Mouse (Mus musculus): ENCODE data around the gene Yipf1.
"Not testable (repeated sequence)": the region's sequence is repeated elsewhere in the genome, so short reads cannot be mapped to it uniquely, and the experiment has no call there.

The Yipf1 gene

DNA sequence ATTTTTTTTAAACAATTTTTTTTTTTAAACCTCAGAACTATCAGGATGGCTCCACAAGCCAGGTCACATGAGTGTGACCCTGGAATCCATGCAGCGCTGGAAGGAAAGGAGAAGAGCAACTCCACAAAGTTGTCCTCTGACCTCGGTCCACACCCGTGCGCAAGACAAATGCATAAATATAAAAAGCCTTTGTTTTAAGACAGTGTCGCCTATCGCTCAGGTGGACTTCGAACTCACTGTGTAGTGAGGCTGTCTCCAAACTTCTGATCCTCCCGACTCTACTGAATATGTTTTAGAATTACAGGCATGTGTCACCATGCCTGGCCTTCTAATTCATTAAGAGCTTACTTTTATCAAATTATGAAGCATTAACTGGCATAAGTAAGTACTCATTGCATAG, 14.4 kb downstream of the Yipf1 start:
- DNase-seq: no peak

DNA sequence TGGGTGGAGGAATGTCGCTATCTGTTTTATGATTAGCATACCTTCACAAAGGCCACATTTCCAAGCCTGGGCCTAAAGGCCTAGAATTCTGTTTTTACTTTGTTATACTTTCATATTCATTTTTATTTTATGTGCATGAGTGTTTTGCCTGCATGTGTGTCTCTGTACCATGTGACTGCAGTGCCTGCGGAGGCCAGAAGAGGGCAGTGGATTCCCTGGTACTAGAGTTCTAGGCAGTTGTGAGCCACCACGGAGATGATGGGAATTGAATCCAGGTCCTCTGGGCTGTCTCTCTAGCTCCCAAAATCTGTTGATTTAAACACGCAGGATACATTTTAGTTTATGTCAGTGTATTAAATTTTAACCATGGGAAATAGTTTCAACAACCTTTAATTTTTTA, 19.4 kb downstream of the Yipf1 start:
- no peak for DNase-seq

GRCm38 (mm10) chr4:107336356-107336755, 22.2 kb downstream of the Yipf1 start:
- DNase-seq: no peak

DNA sequence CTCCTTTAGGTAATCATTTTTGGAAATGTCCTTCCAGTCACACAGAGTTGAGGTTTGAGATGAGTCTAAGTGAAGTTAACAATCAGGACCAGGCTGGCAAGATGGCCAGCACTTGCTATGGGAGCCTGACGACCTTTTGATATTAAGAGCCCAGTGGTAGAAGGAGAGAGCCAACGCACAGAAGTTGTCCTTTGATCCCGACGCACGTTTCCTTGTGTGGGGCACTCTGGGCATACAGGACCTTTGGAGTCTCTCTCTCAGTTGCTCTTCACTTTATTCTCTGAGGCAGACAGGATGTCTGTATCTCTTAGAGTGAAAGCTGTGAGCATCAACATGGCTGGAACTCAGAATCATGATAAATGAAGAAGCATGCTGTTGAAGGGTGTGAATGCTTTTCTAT, 23.3 kb downstream of the Yipf1 start:
- DNase-seq: no peak

- DNase-seq: peak; percentile 32
Observed at GRCm38 (mm10) chr4:107341354-107341753, 27.2 kb downstream of the Yipf1 start.

GRCm38 (mm10) chr4:107344612-107345011, 30.4 kb downstream of the Yipf1 start:
- DNase-seq: no peak

- no peak for DNase-seq
Observed at GRCm38 (mm10) chr4:107347221-107347620, 33.1 kb downstream of the Yipf1 start.

DNA sequence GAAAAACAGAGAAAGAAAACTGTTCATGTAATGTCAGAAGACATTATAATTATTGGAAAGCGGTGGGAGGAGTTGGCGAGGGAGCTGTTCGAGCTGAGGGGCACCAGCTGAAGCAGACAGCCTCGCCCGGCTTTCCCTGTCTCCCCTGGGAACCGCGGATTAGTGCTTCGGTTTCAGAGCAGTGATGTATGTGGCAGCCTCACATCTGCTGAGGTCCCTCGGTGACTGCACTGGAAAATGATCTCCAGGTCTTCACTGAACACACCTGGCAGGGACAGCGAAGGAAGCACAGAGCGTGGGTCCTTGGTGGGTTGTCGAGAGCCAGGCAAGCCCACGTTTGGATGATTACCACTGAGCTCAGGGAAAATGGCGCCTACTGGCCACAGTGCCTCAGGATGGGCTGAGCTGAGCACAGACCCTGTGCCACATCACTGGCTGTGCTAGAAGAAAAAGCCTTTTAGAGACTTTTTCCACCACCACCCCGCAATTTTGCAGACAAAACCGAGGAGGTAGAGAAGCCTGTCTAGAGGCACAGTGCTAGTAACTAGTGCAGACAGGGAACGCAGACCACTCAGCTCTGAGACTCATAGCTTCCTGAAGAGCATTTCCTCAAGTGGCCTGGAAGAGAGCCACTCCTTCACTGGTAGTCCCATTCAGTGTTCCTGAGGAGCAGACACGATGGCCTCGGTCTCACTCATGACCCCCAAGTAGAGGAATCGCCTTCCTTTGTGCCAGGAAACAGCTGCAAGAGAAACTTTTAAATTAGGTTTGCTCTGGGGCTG, 34.6 kb downstream of the Yipf1 start:
- DNase-seq: peak; percentile 36

GRCm38 (mm10) chr4:107349311-107350008, 35.3 kb downstream of the Yipf1 start:
- peak; percentile 57 for DNase-seq

DNA sequence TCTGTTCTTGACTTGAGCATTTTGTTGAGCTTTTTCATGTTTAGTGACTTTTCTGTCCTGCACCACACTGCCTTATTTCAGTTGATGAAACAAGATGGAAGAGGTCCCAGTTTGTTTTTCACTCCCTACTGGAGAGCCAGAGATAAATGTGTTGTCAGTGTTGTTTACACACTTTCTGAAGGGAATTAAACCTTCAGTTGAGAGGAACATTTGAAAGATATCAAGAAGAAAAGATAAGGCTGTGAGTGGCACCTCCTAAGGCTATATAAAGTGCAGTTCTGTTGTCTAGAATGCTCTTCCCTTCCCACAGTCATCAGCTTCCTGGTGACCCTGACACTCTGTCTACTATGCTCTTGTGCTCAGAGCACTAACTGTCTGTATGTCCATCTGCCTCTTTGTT, 37.2 kb downstream of the Yipf1 start:
- no peak for DNase-seq

DNA sequence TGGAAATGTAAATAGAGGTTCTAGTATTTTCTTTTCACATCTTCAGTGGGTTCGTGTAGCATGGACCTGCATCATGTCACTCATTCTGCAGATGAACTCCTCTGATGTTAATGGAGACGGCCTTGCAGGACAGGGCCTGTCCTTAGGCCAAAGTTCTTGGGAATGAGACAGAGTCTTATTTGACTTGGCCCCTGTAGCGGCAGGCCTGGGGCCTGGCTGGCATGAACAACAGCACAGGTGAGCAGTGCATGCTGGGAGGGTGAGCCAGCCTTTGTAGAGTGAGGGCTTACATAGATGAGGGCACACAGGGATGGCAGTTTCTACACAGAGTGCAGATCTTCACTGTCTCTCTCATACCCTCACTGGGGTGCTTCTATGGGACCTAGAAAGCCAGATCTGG, 39.4 kb downstream of the Yipf1 start:
- no peak for DNase-seq

DNA sequence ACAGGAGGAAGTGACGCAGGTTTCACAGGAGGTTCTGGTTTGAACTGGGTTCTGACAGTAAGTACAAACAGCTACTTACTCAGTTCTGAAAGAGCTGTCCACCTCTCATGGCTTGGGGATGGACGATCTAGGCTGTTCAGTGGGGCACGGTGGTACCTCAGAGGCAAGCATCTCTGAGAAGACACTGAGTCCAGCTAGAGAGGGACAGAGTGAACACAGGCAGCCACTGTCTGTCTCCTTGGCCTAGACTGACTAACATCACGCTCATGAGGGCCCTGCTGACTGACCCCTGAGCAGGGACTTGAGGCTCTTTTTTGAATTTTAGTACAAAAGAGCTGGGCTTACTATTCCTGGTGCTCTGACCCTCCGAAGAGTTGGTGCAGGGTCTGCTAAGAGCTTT, 40.0 kb downstream of the Yipf1 start:
- no peak for DNase-seq

DNA sequence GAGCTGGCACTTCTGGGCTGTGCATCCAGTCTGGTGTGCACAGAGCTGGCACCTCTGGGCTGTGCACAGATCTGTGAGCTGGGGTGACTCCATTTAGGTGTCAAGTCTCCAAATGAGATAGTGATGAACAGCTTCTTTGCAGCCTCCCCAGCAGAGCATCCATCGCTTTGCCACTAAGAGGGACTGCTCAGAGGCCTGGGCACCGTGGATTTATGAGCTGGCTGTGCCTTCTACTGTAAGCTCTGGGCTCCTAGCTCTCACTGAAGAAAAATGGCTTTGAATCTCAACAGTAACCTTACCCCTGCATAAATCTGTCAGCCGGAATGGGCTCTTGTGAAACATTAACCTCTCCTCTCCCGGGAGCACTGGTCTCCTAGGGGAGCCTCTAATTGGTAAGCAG, 40.4 kb downstream of the Yipf1 start:
- no peak for DNase-seq

GRCm38 (mm10) chr4:107357172-107357571, 43.0 kb downstream of the Yipf1 start:
- DNase-seq: not testable (repeated sequence)

DNA sequence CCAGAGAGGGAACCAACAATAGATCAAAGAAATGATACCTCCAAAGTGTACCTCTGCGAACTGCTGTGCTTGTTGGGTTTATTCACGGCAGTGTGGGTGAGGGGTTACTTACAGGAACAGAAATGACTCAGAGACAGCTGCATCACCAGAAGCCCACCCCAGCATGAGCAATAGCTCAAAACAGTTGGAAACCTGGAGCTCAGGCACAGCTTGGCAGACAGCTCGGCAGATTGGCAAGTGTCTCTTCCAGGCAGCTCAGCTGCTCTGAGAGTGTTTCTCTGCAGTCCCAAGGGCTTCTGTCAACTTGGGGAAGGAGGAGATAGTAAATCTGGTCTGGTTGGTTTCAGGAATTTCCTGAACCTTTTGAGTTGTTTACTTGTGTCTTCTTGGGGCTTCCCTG, 44.3 kb downstream of the Yipf1 start:
- DNase-seq: no peak

GRCm38 (mm10) chr4:107360457-107361145, 46.4 kb downstream of the Yipf1 start:
- no peak for DNase-seq

- no peak for DNase-seq
Observed at GRCm38 (mm10) chr4:107362755-107363154, 48.6 kb downstream of the Yipf1 start.

DNA sequence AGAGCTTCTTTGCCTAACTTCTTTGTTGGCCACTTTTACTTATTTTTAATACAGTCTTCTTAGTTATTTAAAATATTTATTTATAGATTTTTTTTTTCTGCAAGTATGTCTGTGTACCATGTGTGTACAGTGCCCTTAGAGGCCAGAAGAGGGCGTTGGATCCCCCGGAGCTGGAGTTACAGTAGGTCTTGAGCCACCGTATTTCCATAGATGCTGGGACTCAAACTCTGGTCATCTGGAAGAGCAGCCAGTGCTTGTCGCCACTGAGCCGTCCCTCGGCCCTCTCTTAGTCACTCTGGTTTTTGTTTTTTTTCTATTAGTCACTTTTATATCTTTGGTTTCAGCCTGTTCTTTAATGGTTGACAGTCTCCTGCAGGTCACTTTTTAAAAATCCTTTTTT, 49.4 kb downstream of the Yipf1 start:
- no peak for DNase-seq

DNA sequence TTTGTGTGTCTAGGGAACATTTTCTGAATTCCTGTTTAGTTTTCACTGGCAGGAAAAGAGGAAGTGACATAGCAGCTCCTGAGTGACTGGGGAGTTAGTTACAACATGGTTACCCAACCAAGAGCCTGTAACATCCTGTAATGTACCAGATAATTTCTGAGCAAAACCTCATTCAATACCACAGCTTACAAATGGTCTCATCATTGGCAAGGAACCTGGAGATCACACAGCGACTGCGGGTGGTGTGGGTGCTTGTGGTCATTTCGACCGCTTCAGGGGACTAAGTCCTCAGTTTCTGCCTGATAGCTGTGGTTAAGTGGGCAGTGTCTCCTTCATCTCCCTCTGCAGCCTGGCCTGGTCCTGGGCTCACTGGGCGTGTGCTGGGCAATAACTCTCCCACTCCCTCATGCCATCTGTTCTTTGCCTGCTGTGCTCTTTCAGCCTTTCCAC, 50.1 kb downstream of the Yipf1 start:
- no peak for DNase-seq

- not testable (repeated sequence) for DNase-seq
Observed at GRCm38 (mm10) chr4:107366408-107366807, 52.2 kb downstream of the Yipf1 start.

GRCm38 (mm10) chr4:107367567-107368314, 53.6 kb downstream of the Yipf1 start, which contains the start of gene Ndc1:
Ndc1 (plus strand) TSS chr4:107367784.
- peak; percentile 90 for DNase-seq

GRCm38 (mm10) chr4:107372304-107372703, 58.1 kb downstream of the Yipf1 start:
- DNase-seq: no peak

DNA sequence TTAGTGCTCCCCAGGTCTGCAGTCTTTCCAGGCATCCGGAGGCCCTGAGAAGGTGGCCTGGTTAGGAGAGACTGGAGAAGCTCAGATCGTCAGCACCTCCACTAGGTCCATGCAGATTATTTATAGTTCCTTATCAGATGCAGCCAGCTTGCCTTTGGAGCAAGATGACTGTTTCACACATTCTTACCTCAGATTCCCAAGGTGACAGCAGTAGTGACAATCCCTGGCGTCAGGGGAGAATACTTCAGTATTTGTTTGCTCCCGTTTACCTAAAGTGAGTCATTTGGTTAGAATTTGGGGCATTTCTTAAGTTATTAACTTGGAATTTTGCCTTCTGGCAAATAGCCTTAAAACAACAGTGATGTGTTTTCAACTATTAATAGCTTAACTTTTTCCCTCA, 60.5 kb downstream of the Yipf1 start:
- DNase-seq: no peak

Measured in lung, postnatal 10 days (tissue).